Mouse (Mus musculus): ENCODE measurements around the gene Trim68. TPM values are rescaled to one million over a fixed set of nuclear protein-coding genes. Genes with fewer than 3 reads are reported as not detected.
"Not testable (repeated sequence)": the region's sequence is repeated elsewhere in the genome, so short reads cannot be mapped to it uniquely, and the experiment has no call there.

The Trim68 gene
- polyA plus RNA-seq, 1 experiment from 2014 or later = 2.2 TPM

GRCm38 (mm10) chr7:102644945-102645344 is 42.2 kb downstream of the Trim68 start:
- H3K27ac ChIP-seq; H3K4me2 ChIP-seq; H3K27me3 ChIP-seq (replicated peaks); H3K9ac ChIP-seq; H3K4me1 ChIP-seq; H3K4me3 ChIP-seq; H3K9me3 ChIP-seq (replicated peaks); ATAC-seq; H3K36me3 ChIP-seq: not testable (repeated sequence)
- 55% methylated on average over 4 of the region's 4 CpGs for WGBS (ENCODE audit: insufficient replicate concordance)

- Histone ChIP-seq H3K36me3 (no peaks in the 10 kb centered on the region), H3K27me3 (replicated peaks) (no peaks in the 10 kb centered on the region), H3K4me2 (no peak within 1 kb of the TSS), H3K4me1 (no peaks in the 10 kb centered on the region), H3K9me3 (replicated peaks) (no peaks in the 10 kb centered on the region), H3K9ac (no peak within 1 kb of the TSS), H3K27ac (no peak within 1 kb of the TSS), H3K4me3 (no peak within 1 kb of the TSS)
- WGBS (ENCODE audit: insufficient replicate concordance) = 33% methylated on average over 1 of the region's 1 CpGs
- ATAC-seq = no peak
Measured at GRCm38 (mm10) chr7:102638132-102638531, 49.0 kb downstream of the Trim68 start, which contains the start of gene Olfr554. TSS of gene Olfr554 (plus strand) at chr7:102638432.

GRCm38 (mm10) chr7:102636665-102637064 is 50.5 kb downstream of the Trim68 start:
- no peak overlapping the region for H3K4me2 ChIP-seq
- WGBS (ENCODE audit: insufficient replicate concordance) = 19% methylated on average over 3 of the region's 3 CpGs
- ATAC-seq = no peak

More at GRCm38 (mm10) chr7:102636665-102637064, 50.5 kb downstream of the Trim68 start:
- Histone ChIP-seq H3K36me3 (no peaks in the 10 kb centered on the region), H3K9ac (no peak overlapping the region), H3K27ac (no peak overlapping the region), H3K4me1 (no peaks in the 10 kb centered on the region), H3K4me3 (no peak overlapping the region), H3K9me3 (replicated peaks) (no peaks in the 10 kb centered on the region), H3K27me3 (replicated peaks) (no peaks in the 10 kb centered on the region)

Other genes with a start within 250 kb of the Trim68 start
- 254 and 266 TPM in 2 replicates for gene Rrm1, start 245.6 kb downstream of the Trim68 start, polyA plus RNA-seq (2016; fragmentation: Nextera tagmentation; extraction: Ambion mirVana)
- gene Olfr543, start 205.6 kb downstream of the Trim68 start, polyA plus RNA-seq (2016; fragmentation: Nextera tagmentation; extraction: Ambion mirVana) = 0.33 and 0.41 TPM in 2 replicates
- gene Olfr544, start 199.0 kb downstream of the Trim68 start, polyA plus RNA-seq (2016; fragmentation: Nextera tagmentation; extraction: Ambion mirVana) = 0.04 and 0.19 TPM in 2 replicates
- not detected in 2 replicates for gene Olfr545, start 187.8 kb downstream of the Trim68 start, polyA plus RNA-seq (2016; fragmentation: Nextera tagmentation; extraction: Ambion mirVana)
- gene Olfr547, start 152.6 kb downstream of the Trim68 start, polyA plus RNA-seq (2016; fragmentation: Nextera tagmentation; extraction: Ambion mirVana) = not detected in 2 replicates
- not detected in 2 replicates for gene Olfr548-ps1, start 146.4 kb downstream of the Trim68 start, polyA plus RNA-seq (2016; fragmentation: Nextera tagmentation; extraction: Ambion mirVana)
- not detected in 2 replicates for gene Olfr549, start 137.5 kb downstream of the Trim68 start, polyA plus RNA-seq (2016; fragmentation: Nextera tagmentation; extraction: Ambion mirVana)
- 0.49 and 0.62 TPM in 2 replicates for gene Trim21, start 121.8 kb downstream of the Trim68 start, polyA plus RNA-seq (2016; fragmentation: Nextera tagmentation; extraction: Ambion mirVana)
- not detected in 2 replicates for gene Olfr550, start 115.9 kb downstream of the Trim68 start, polyA plus RNA-seq (2016; fragmentation: Nextera tagmentation; extraction: Ambion mirVana)
- not detected in 2 replicates for gene Olfr551, start 95.4 kb downstream of the Trim68 start, polyA plus RNA-seq (2016; fragmentation: Nextera tagmentation; extraction: Ambion mirVana)
- not detected in 2 replicates for gene Olfr552, start 89.6 kb downstream of the Trim68 start, polyA plus RNA-seq (2016; fragmentation: Nextera tagmentation; extraction: Ambion mirVana)
- gene Olfr553, start 69.1 kb downstream of the Trim68 start, polyA plus RNA-seq (2016; fragmentation: Nextera tagmentation; extraction: Ambion mirVana) = not detected in 2 replicates
- gene Olfr554, start 48.9 kb downstream of the Trim68 start, polyA plus RNA-seq (2016; fragmentation: Nextera tagmentation; extraction: Ambion mirVana) = not detected in 2 replicates
- not detected in 2 replicates for gene Olfr555, start 28.5 kb downstream of the Trim68 start, polyA plus RNA-seq (2016; fragmentation: Nextera tagmentation; extraction: Ambion mirVana)
- not detected in 2 replicates for gene Olfr556, start 22.4 kb downstream of the Trim68 start, polyA plus RNA-seq (2016; fragmentation: Nextera tagmentation; extraction: Ambion mirVana)
- not detected in 2 replicates for gene Olfr557, start 8.6 kb upstream of the Trim68 start, polyA plus RNA-seq (2016; fragmentation: Nextera tagmentation; extraction: Ambion mirVana)
- not detected in 2 replicates for gene Olfr558, start 14.9 kb upstream of the Trim68 start, polyA plus RNA-seq (2016; fragmentation: Nextera tagmentation; extraction: Ambion mirVana)
- not detected in 2 replicates for gene Olfr33, start 31.7 kb upstream of the Trim68 start, polyA plus RNA-seq (2016; fragmentation: Nextera tagmentation; extraction: Ambion mirVana)
- not detected in 2 replicates for gene Olfr559, start 40.2 kb upstream of the Trim68 start, polyA plus RNA-seq (2016; fragmentation: Nextera tagmentation; extraction: Ambion mirVana)
- not detected in 2 replicates for gene Olfr560, start 72.0 kb upstream of the Trim68 start, polyA plus RNA-seq (2016; fragmentation: Nextera tagmentation; extraction: Ambion mirVana)
- not detected in 2 replicates for gene Olfr78, start 72.1 kb upstream of the Trim68 start, polyA plus RNA-seq (2016; fragmentation: Nextera tagmentation; extraction: Ambion mirVana)
- gene Olfr561, start 83.9 kb upstream of the Trim68 start, polyA plus RNA-seq (2016; fragmentation: Nextera tagmentation; extraction: Ambion mirVana) = not detected in 2 replicates
- gene Olfr564, start 116.2 kb upstream of the Trim68 start, polyA plus RNA-seq (2016; fragmentation: Nextera tagmentation; extraction: Ambion mirVana) = not detected in 2 replicates
- not detected in 2 replicates for gene Olfr566, start 171.4 kb upstream of the Trim68 start, polyA plus RNA-seq (2016; fragmentation: Nextera tagmentation; extraction: Ambion mirVana)
- not detected in 2 replicates for gene Olfr568, start 189.8 kb upstream of the Trim68 start, polyA plus RNA-seq (2016; fragmentation: Nextera tagmentation; extraction: Ambion mirVana)
- gene Olfr569, start 203.6 kb upstream of the Trim68 start, polyA plus RNA-seq (2016; fragmentation: Nextera tagmentation; extraction: Ambion mirVana) = not detected in 2 replicates
- gene Olfr570, start 207.2 kb upstream of the Trim68 start, polyA plus RNA-seq (2016; fragmentation: Nextera tagmentation; extraction: Ambion mirVana) = not detected in 2 replicates
- gene Olfr571, start 230.2 kb upstream of the Trim68 start, polyA plus RNA-seq (2016; fragmentation: Nextera tagmentation; extraction: Ambion mirVana) = not detected in 2 replicates
- gene Olfr572, start 237.1 kb upstream of the Trim68 start, polyA plus RNA-seq (2016; fragmentation: Nextera tagmentation; extraction: Ambion mirVana) = not detected in 2 replicates